Mouse (Mus musculus) frontal cortex, postnatal 36 days (tissue): ENCODE data around the gene Nuak1.

Source experiments
- DNase-seq, 2 experiments: peaks; one replicate each; pipeline ENCODE4 v3.0.0; 2022; ENCODE audit warnings: low spot score in 2 of 2

The Nuak1 gene

GRCm38 (mm10) chr10:84411122-84412105 is 29.0 kb downstream of the Nuak1 start:
- no peak for DNase-seq

GRCm38 (mm10) chr10:84408965-84409660 is 31.3 kb downstream of the Nuak1 start:
- no peak for DNase-seq

- no peak for DNase-seq
These were observed 35.1 kb downstream of the Nuak1 start for GRCm38 (mm10) chr10:84405135-84405776.

GRCm38 (mm10) chr10:84401907-84402371 is 38.5 kb downstream of the Nuak1 start:
- DNase-seq = no peak

GRCm38 (mm10) chr10:84401189-84401588 is 39.2 kb downstream of the Nuak1 start:
- DNase-seq = no peak

GRCm38 (mm10) chr10:84400037-84400681 is 40.2 kb downstream of the Nuak1 start:
- DNase-seq = no peak

GRCm38 (mm10) chr10:84397276-84397675 is 43.1 kb downstream of the Nuak1 start:
- no peak for DNase-seq

GRCm38 (mm10) chr10:84395885-84396659 is 44.3 kb downstream of the Nuak1 start:
- DNase-seq = no peak

GRCm38 (mm10) chr10:84395259-84395658 is 45.1 kb downstream of the Nuak1 start:
- no peak for DNase-seq

GRCm38 (mm10) chr10:84393881-84394280 is 46.5 kb downstream of the Nuak1 start:
- no peak for DNase-seq

- no peak for DNase-seq
These were observed 47.0 kb downstream of the Nuak1 start for GRCm38 (mm10) chr10:84393405-84393804.

GRCm38 (mm10) chr10:84392723-84393081 is 47.7 kb downstream of the Nuak1 start:
- DNase-seq = no peak

GRCm38 (mm10) chr10:84392027-84392722 is 48.2 kb downstream of the Nuak1 start:
- DNase-seq = no peak

- DNase-seq = no peak
These were observed 50.7 kb downstream of the Nuak1 start for GRCm38 (mm10) chr10:84389707-84390106.

- peak in 1 of 2 experiments; percentile 73 for DNase-seq
These were observed 51.8 kb downstream of the Nuak1 start for GRCm38 (mm10) chr10:84388357-84389141.

GRCm38 (mm10) chr10:84387338-84387737 is 53.1 kb downstream of the Nuak1 start:
- no peak for DNase-seq

- no peak for DNase-seq
These were observed 53.7 kb downstream of the Nuak1 start for GRCm38 (mm10) chr10:84386625-84387242.

- DNase-seq = no peak
These were observed 54.2 kb downstream of the Nuak1 start for GRCm38 (mm10) chr10:84386214-84386613.

- no peak for DNase-seq
These were observed 55.6 kb downstream of the Nuak1 start for GRCm38 (mm10) chr10:84384761-84385160.
